Mouse (Mus musculus) heart, adult 18-20 months (tissue): ENCODE data around the gene Depdc5. TPM values are rescaled to one million over a fixed set of nuclear protein-coding genes. Genes with fewer than 3 reads are reported as not detected.
"Not testable (repeated sequence)": the region's sequence is repeated elsewhere in the genome, so short reads cannot be mapped to it uniquely, and the experiment has no call there.

Experiments
- DNase-seq, 2 experiments: peaks; one replicate each; pipeline ENCODE4 v3.0.0; 2021 to 2022; ENCODE audit warnings: mixed read lengths in 1 of 2
- long read RNA-seq, 2 experiments: library from polyadenylated mRNA; stranded (forward); transcript quantifications; one replicate each; pipeline ENCODE4 v2.0.0; 2021
- total RNA-seq, 2 experiments: library from RNA; stranded (reverse); gene quantifications; 2 replicates each; pipeline ENCODE4 v1.2.3; 2021

Depdc5 gene
- total RNA-seq = 10 to 100 TPM; 21.1 to 24.0 TPM
- long read RNA-seq, experiment 1, partial matches to known transcripts = 1 of 9 reads
- long read RNA-seq, experiment 1, other reads (novel, unspliced or antisense) = 8 of 9 reads
- long read RNA-seq, experiment 2, partial matches to known transcripts = 1 of 1 reads
- long read RNA-seq, experiment 2, other reads (novel, unspliced or antisense) = 0 of 1 reads

DNA sequence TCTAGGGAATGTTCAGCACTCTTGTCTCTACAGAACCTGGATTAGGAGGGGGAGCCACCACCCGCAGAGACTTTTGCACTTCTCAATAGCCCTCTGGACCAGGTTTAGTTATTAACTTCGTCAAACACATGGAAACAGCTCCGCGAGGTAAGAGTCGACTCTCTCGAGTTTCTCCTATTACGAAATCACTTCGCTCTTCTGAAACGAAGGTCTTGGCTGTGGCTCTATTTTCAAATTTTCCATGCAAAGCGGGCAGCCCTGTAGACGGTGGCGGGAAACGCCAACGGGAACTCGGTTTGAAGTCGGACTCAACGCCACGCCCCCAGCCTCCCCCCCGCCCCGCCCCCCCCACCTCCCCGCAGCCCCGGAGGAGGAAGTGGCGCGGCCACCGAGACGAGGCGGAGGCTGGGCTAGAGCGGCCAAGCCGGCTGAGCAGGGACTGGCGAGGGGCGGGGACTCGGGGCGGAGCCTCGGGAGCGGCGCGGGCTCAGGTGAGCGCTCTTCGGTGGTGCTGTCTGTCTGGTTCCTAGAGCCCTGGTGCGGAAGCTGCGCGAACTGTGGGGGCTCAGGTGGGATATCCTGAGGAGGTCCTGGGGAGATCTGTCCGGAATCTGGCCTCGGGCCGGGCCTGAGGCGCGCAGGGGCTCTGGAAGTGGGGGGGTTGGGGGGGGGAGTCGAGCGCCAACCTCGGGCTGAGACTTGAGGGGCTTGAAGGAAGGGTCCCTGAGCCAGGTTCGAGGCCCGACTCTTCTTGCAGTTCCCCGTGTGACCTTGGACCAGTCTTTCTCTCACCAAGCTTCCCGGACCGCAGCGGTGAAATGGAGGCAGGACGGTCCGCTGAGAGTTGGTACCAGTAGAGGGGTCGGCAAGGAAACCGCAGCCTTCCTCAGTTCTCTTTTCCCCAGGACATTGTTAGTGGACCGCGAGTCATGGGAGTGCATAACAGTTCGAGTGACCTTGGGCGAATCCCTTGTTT is at the start of gene Depdc5:
Depdc5 (plus strand) TSS at position 449 of the 976 bp plus-strand sequence.
- DNase-seq = peak; percentile 93 to 96

DNA sequence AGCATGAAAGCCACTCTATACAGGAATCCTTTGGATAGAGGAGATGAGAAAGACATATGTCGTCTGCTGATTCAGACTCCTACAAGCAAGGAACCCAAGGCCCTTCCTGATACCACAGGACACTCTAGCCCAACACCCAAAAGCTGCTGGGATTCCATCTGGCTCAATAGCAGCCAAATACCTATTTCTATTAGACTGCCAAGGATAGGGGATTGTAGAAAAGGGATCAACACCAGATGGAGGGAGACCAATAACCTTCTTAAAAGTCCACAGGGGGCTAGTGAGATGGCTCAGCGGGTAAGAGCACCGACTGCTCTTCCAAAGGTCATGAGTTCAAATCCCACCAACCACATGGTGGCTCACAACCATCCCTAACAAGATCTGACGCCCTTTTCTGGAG is 48.1 kb upstream of the Depdc5 start:
- DNase-seq = no peak

GRCm38 (mm10) chr5:32820471-32820870 is 43.0 kb upstream of the Depdc5 start:
- DNase-seq = no peak

- no peak for DNase-seq
These were observed 36.5 kb upstream of the Depdc5 start, which contains the start of gene Gm20671 for GRCm38 (mm10) chr5:32827009-32827408. Gene Gm20671 (minus strand): TSS chr5:32827109.

DNA sequence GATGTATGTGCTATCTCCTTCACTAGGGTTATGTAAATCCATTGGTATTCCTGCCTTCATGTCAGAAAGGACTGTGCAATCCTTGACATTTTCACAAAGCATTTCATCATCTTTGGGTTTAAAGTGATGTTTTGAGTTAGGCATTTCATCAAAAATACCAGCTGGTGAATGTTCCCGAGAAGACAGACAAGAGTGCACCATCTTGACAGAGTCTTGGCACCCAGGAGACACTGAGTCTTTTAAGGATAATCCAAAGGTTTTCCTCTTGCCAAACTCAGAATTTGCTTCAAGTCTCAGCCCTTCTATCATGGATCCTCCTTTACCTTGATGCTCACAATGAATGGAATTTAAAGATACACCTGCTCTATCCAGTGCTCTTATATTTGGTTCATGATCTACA is 34.7 kb upstream of the Depdc5 start:
- DNase-seq = not testable (repeated sequence)

- no peak for DNase-seq
These were observed 33.4 kb upstream of the Depdc5 start for GRCm38 (mm10) chr5:32830054-32830453.

DNA sequence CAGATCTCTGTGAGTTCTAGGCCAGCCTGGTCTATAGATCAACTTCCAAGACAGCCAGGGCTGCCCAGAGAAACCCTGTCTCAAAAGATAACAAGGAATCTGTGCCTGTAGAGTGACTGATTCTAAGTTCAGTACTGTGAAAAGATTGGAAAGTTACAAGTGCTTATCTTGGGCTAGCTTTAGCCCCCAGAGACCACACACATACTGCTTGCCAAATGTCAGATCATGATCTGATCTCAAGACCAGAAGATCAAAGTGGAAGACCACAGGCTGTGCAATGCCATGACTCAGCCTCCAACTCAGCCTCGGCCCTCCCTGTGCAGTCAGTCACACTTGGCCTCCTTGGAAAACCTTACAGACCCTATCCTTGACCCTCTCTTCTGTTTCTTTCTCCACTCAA is 29.0 kb upstream of the Depdc5 start:
- no peak for DNase-seq

DNA sequence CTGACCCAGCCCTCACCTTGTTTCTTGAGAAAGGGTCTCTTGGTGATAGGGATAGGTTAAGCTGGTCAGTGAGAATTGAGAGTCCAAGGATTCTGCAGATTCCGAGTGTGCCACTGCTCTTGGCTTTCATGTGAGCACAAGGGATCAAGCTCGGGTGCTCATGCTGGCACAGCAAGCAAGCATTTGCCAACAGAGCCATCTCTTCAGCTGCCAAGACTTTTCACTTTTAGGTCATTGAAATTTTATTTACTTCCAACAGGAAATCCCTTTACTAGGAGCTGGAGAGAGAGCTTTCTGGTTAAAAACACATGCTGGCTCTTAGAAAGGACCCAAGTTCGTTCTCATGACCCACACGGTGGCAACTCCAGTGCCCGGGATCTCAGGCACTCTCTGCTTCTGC is 26.5 kb upstream of the Depdc5 start:
- no peak for DNase-seq

DNA sequence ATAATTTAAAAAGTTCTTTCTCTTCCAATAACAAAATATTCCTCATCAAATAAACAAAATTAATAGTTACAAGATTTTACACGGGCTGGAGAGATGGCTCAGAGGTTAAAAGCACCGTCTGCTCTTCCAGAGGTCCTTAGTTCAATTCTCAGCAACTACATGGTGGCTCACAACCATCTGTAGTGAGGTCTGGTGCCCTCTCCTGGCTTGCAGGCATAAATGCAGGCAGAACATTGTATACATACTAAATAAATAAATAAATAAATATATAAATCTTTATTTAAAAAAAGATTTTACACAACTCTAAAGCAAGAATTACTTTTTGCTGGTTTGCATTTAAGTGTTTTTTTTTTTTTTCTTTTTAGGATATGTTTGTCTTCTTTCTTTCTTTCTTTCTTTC is 23.5 kb upstream of the Depdc5 start:
- DNase-seq = no peak

GRCm38 (mm10) chr5:32849178-32849577 is 14.3 kb upstream of the Depdc5 start:
- DNase-seq = no peak

DNA sequence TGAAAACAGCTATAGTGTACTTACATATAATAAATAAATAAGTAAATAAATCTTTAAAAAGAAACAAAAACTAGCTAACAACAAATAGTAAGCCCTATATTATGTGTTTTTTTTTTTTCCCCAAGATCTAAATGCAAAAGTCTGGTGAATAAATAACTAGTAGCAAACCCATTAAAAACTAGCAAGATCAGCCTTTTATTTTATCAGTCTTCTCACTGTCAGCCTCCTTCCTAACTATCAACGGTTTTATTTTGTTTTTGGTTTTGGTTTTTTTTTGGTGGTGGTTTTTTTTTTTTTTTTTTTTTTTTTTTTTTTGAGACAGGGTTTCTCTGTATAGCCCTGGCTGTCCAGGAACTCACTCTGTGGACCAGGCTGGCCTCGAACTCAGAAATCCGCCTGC is 13.9 kb upstream of the Depdc5 start:
- not testable (repeated sequence) for DNase-seq

- DNase-seq = no peak
These were observed 11.5 kb upstream of the Depdc5 start for GRCm38 (mm10) chr5:32852026-32852425.

DNA sequence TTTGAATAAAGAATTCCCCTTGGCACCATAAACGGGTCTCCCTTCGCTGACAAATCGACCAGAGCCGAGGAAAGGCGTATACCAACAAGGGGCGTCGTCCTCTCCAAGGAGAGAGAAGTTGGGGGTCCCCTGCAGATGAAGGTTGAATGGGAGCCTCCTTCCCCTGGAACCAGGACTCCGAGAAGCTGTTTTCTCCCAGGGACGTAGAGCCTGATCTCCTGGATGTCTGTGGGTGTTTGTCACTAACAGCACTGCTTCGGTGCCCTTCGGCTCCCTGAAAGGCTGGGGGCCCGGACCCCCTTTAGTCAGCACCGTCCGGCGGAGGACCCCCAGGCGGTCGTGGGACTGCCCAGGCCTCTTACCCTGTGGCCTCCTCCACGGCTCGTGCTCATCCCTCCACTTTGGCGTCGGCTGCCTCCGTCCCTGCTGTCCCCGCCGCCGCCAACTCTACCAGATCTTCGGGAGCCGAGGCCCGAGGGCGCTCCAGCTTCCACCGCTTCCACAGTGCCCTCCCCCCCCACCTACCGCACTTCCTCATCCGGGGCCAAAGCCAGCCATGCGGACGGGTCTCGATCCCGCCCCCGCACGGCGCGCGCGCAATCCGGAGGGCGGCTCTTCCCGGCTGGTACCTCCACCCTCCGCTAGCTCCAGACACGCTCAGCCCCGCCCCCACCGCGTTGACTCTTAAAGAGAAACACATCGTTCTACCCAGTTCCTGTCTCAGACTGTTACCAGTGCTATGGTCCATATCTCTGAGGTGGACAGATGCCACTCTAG is 9.6 kb upstream of the Depdc5 start, which contains the start of gene Prr14l:
Prr14l (minus strand) TSS at position 526 of the 777 bp plus-strand sequence.
- DNase-seq = peak; percentile 98 to 100

- DNase-seq = no peak
These were observed 8.7 kb upstream of the Depdc5 start for GRCm38 (mm10) chr5:32854818-32855217.

GRCm38 (mm10) chr5:32855274-32855673 is 8.2 kb upstream of the Depdc5 start:
- not testable (repeated sequence) for DNase-seq

GRCm38 (mm10) chr5:32857781-32858220 is 5.7 kb upstream of the Depdc5 start:
- peak; percentile 56 to 71 for DNase-seq

GRCm38 (mm10) chr5:32861082-32861481 is 2.4 kb upstream of the Depdc5 start:
- DNase-seq = no peak

- DNase-seq = no peak
These were observed 900 bp upstream of the Depdc5 start for GRCm38 (mm10) chr5:32862469-32863132.

GRCm38 (mm10) chr5:32869389-32870024 is 6.0 kb downstream of the Depdc5 start:
- DNase-seq = no peak

DNA sequence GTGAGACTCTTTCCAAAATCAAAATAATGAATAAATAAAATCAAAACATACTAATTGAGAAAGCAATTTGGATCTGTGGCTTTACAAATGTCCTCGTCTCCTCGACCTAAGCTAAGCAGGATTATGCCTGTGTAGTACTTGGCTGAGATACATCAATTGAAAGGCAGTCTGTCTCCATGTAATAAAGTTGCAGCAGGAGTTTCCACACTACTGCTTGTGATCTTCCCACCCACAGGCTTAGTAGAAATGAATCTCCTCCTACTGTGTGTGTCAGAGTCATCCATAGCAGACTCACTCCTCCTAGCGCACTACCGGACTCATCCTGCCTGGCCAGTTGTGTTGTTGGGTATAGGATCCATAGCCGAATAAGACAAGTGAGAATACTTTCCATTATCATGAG is 8.8 kb downstream of the Depdc5 start:
- no peak for DNase-seq

- DNase-seq = no peak
These were observed 23.2 kb downstream of the Depdc5 start for GRCm38 (mm10) chr5:32886739-32887138.
